Mouse (Mus musculus): ENCODE results near the gene Tiparp. TPM values are rescaled to one million over a fixed set of nuclear protein-coding genes. Genes with fewer than 3 reads are reported as not detected.

Gene Tiparp
- total and polyA plus RNA-seq, 3 experiments: 2.9 to 12.9 (median 11.1) TPM

GRCm38 (mm10) chr3:65515751-65516150, 12.5 kb upstream of the Tiparp start:
- Histone ChIP-seq H3K4me3 (no peak overlapping the region), H3K79me2 (replicated peaks; ENCODE audit: control insufficient read depth, insufficient read depth, low read length) (no peaks in the 10 kb centered on the region), H3K9ac (ENCODE audit: low read depth, low read length) (no peak overlapping the region), H3K4me1 (ENCODE audit: control insufficient read depth, insufficient read depth, low read length) (no peaks in the 10 kb centered on the region), H3K27me3 (ENCODE audit: control insufficient read depth, insufficient read depth, low read length) (no peaks in the 10 kb centered on the region), H3K27ac (no peak overlapping the region), H3K36me3 (ENCODE audit: control insufficient read depth, insufficient read depth, low read length) (no peaks in the 10 kb centered on the region)
- no peak for DNase-seq
- intact Hi-C loops (cut with DNase I): no loop called here
- TF ChIP-seq POLR2A (IDR thresholded peaks at IDR 0.05; ENCODE audit: insufficient read depth, low read depth, low read length) (no peak), CTCF (IDR thresholded peaks at IDR 0.05) (no peak), EP300 (IDR thresholded peaks at IDR 0.05; ENCODE audit: insufficient read depth, low read depth, low read length) (no peak)
- 76% methylated on average over 2 of the region's 2 CpGs for WGBS

- DNase-seq: no peak
- no peak overlapping the region for H3K4me3 ChIP-seq
- TF ChIP-seq POLR2A (IDR thresholded peaks at IDR 0.05; ENCODE audit: insufficient read depth, low read depth, low read length) (no peak), CTCF (IDR thresholded peaks at IDR 0.05) (no peak), EP300 (IDR thresholded peaks at IDR 0.05; ENCODE audit: insufficient read depth, low read depth, low read length) (no peak)
- 60% methylated on average over 1 of the region's 1 CpGs for WGBS
- H3K79me2 ChIP-seq (replicated peaks; ENCODE audit: control insufficient read depth, insufficient read depth, low read length): no peaks in the 10 kb centered on the region
- no peak overlapping the region for H3K9ac ChIP-seq (ENCODE audit: low read depth, low read length)
- H3K36me3 ChIP-seq (ENCODE audit: control insufficient read depth, insufficient read depth, low read length): no peaks in the 10 kb centered on the region
- no peaks in the 10 kb centered on the region for H3K4me1 ChIP-seq (ENCODE audit: control insufficient read depth, insufficient read depth, low read length)
- intact Hi-C loops (cut with DNase I): no loop called here
- no peaks in the 10 kb centered on the region for H3K27me3 ChIP-seq (ENCODE audit: control insufficient read depth, insufficient read depth, low read length)
- H3K27ac ChIP-seq: no peak overlapping the region
These were observed 11.7 kb upstream of the Tiparp start for GRCm38 (mm10) chr3:65516526-65516925.

GRCm38 (mm10) chr3:65517141-65517540, 11.1 kb upstream of the Tiparp start:
- intact Hi-C loops (cut with DNase I): no loop called here
- no peaks in the 10 kb centered on the region for H3K79me2 ChIP-seq (replicated peaks; ENCODE audit: control insufficient read depth, insufficient read depth, low read length)
- H3K27ac ChIP-seq: no peak overlapping the region
- no peak overlapping the region for H3K4me3 ChIP-seq
- no peak for DNase-seq
- no peaks in the 10 kb centered on the region for H3K4me1 ChIP-seq (ENCODE audit: control insufficient read depth, insufficient read depth, low read length)
- no peak overlapping the region for H3K9ac ChIP-seq (ENCODE audit: low read depth, low read length)
- no peak for TF ChIP-seq POLR2A (IDR thresholded peaks at IDR 0.05; ENCODE audit: insufficient read depth, low read depth, low read length)
- no peak for TF ChIP-seq EP300 (IDR thresholded peaks at IDR 0.05; ENCODE audit: insufficient read depth, low read depth, low read length)
- no peak for TF ChIP-seq CTCF (IDR thresholded peaks at IDR 0.05)
- 48% methylated on average over 9 of the region's 9 CpGs for WGBS
- H3K27me3 ChIP-seq (ENCODE audit: control insufficient read depth, insufficient read depth, low read length): no peaks in the 10 kb centered on the region
- H3K36me3 ChIP-seq (ENCODE audit: control insufficient read depth, insufficient read depth, low read length): no peaks in the 10 kb centered on the region

GRCm38 (mm10) chr3:65517747-65518527, 10.3 kb upstream of the Tiparp start:
- no peak for DNase-seq

GRCm38 (mm10) chr3:65521391-65521790, 6.8 kb upstream of the Tiparp start:
- no peak for TF ChIP-seq POLR2A (IDR thresholded peaks at IDR 0.05; ENCODE audit: insufficient read depth, low read depth, low read length)
- no peak for TF ChIP-seq EP300 (IDR thresholded peaks at IDR 0.05; ENCODE audit: insufficient read depth, low read depth, low read length)
- no peak for TF ChIP-seq CTCF (IDR thresholded peaks at IDR 0.05)
- WGBS: 89% methylated on average over 1 of the region's 1 CpGs
- no peak for DNase-seq
- H3K9ac ChIP-seq (ENCODE audit: low read depth, low read length): no peak overlapping the region
- H3K27me3 ChIP-seq (ENCODE audit: control insufficient read depth, insufficient read depth, low read length): no peaks in the 10 kb centered on the region
- no peak overlapping the region for H3K4me3 ChIP-seq
- intact Hi-C loops (cut with DNase I): loop anchor here (10.0 kb wide), 1 partner anchor 1463 kb away; the partner anchor contains the start of genes Rsrc1 and Shox2
- H3K79me2 ChIP-seq (replicated peaks; ENCODE audit: control insufficient read depth, insufficient read depth, low read length): no peaks in the 10 kb centered on the region
- no peak overlapping the region for H3K27ac ChIP-seq
- H3K4me1 ChIP-seq (ENCODE audit: control insufficient read depth, insufficient read depth, low read length): no peaks in the 10 kb centered on the region
- no peaks in the 10 kb centered on the region for H3K36me3 ChIP-seq (ENCODE audit: control insufficient read depth, insufficient read depth, low read length)

More at GRCm38 (mm10) chr3:65517747-65518527, 10.3 kb upstream of the Tiparp start:
- no peak overlapping the region for H3K4me3 ChIP-seq
- no peaks in the 10 kb centered on the region for H3K27me3 ChIP-seq (ENCODE audit: control insufficient read depth, insufficient read depth, low read length)
- no peak for TF ChIP-seq POLR2A (IDR thresholded peaks at IDR 0.05; ENCODE audit: insufficient read depth, low read depth, low read length)
- TF ChIP-seq CTCF (IDR thresholded peaks at IDR 0.05): no peak
- TF ChIP-seq EP300 (IDR thresholded peaks at IDR 0.05; ENCODE audit: insufficient read depth, low read depth, low read length): no peak
- no peaks in the 10 kb centered on the region for H3K4me1 ChIP-seq (ENCODE audit: control insufficient read depth, insufficient read depth, low read length)
- no peaks in the 10 kb centered on the region for H3K36me3 ChIP-seq (ENCODE audit: control insufficient read depth, insufficient read depth, low read length)
- 69% methylated on average over 13 of the region's 13 CpGs for WGBS
- no peak overlapping the region for H3K27ac ChIP-seq
- intact Hi-C loops (cut with DNase I): no loop called here
- H3K79me2 ChIP-seq (replicated peaks; ENCODE audit: control insufficient read depth, insufficient read depth, low read length): no peaks in the 10 kb centered on the region
- H3K9ac ChIP-seq (ENCODE audit: low read depth, low read length): no peak overlapping the region

- no peak for TF ChIP-seq CTCF (IDR thresholded peaks at IDR 0.05)
- TF ChIP-seq EP300 (IDR thresholded peaks at IDR 0.05; ENCODE audit: insufficient read depth, low read depth, low read length): no peak
- no peak for TF ChIP-seq POLR2A (IDR thresholded peaks at IDR 0.05; ENCODE audit: insufficient read depth, low read depth, low read length)
- H3K9ac ChIP-seq (ENCODE audit: low read depth, low read length): no peak overlapping the region
- H3K79me2 ChIP-seq (replicated peaks; ENCODE audit: control insufficient read depth, insufficient read depth, low read length): no peaks in the 10 kb centered on the region
- H3K4me3 ChIP-seq: no peak overlapping the region
- DNase-seq: no peak
- H3K4me1 ChIP-seq (ENCODE audit: control insufficient read depth, insufficient read depth, low read length): no peaks in the 10 kb centered on the region
- intact Hi-C loops (cut with DNase I): loop anchor here (10.0 kb wide), 1 partner anchor 1461 kb away; the partner anchor contains the start of genes Rsrc1 and Shox2
- 68% methylated on average over 8 of the region's 8 CpGs for WGBS
- no peak overlapping the region for H3K27ac ChIP-seq
- H3K27me3 ChIP-seq (ENCODE audit: control insufficient read depth, insufficient read depth, low read length): no peaks in the 10 kb centered on the region
- H3K36me3 ChIP-seq (ENCODE audit: control insufficient read depth, insufficient read depth, low read length): no peaks in the 10 kb centered on the region
These were observed 4.8 kb upstream of the Tiparp start for GRCm38 (mm10) chr3:65523397-65523796.

Data from heart, adult 2 months (tissue).